Mouse (Mus musculus) B cell, adult 67 days (primary cell): Measurements from ENCODE around the gene Gm17677. TPM values are rescaled to one million over a fixed set of nuclear protein-coding genes. Genes with fewer than 3 reads are reported as not detected.

Experiments
- total RNA-seq, 2 experiments: library from RNA; stranded (reverse); gene quantifications; 4 replicates each; pipeline ENCODE4 v1.2.4; 2023

Gm17677 gene
- not detected for total RNA-seq

GRCm38 (mm10) chr9:35740749-35741148 is at the start of gene Gm17677:
Gm17677 (plus strand) TSS chr9:35741049.

GRCm38 (mm10) chr9:35778009-35778408 is 37.2 kb downstream of the Gm17677 start, which contains the start of gene Gm17727:
Gm17727 (minus strand) TSS chr9:35778109.

GRCm38 (mm10) chr9:35790001-35790400 is 49.2 kb downstream of the Gm17677 start, which contains the start of the genes Gm27235 and D730048I06Rik:
Gm27235 (minus strand) TSS chr9:35790101.
D730048I06Rik (minus strand) TSS chr9:35790112.

Other genes with a start within 250 kb of the Gm17677 start
- not detected for gene Gm1113, start 222.8 kb upstream of the Gm17677 start, total RNA-seq
- 1 to 10 TPM; 2.0 to 2.2 TPM for gene Ddx25, start 182.5 kb upstream of the Gm17677 start, total RNA-seq
- 10 to 100 TPM; 28.4 to 31.4 TPM for gene Pus3, start 182.5 kb upstream of the Gm17677 start, total RNA-seq
- not detected for gene Pate2, start 170.8 kb upstream of the Gm17677 start, total RNA-seq
- 10 to 100 TPM; 16.7 to 20.9 TPM for gene Hyls1, start 170.7 kb upstream of the Gm17677 start, total RNA-seq
- not detected for gene Pate4, start 129.1 kb upstream of the Gm17677 start, total RNA-seq
- not detected for gene Pate3, start 92.8 kb upstream of the Gm17677 start, total RNA-seq
- gene Pate1, start 53.7 kb upstream of the Gm17677 start, total RNA-seq = not detected
- not detected for gene Gm17727, start 37.1 kb downstream of the Gm17677 start, total RNA-seq
- not detected for gene Gm27235, start 49.1 kb downstream of the Gm17677 start, total RNA-seq
- not detected for gene D730048I06Rik, start 49.1 kb downstream of the Gm17677 start, total RNA-seq
- not detected for gene 9230110F15Rik, start 103.1 kb downstream of the Gm17677 start, total RNA-seq
- not detected for gene 9230113P08Rik, start 167.4 kb downstream of the Gm17677 start, total RNA-seq